Mouse (Mus musculus) bone marrow, adult 2 months (tissue): Measurements from ENCODE around the gene Txndc11. TPM values are rescaled to one million over a fixed set of nuclear protein-coding genes. Genes with fewer than 3 reads are reported as not detected.
A peak's percentile ranks its signal among the peaks of the same experiment; 100 is the strongest.
"Not testable (repeated sequence)": the region's sequence is repeated elsewhere in the genome, so short reads cannot be mapped to it uniquely, and the experiment has no call there.

ENCODE experiments used
- H3K27ac ChIP-seq: fragments of 200-500 bp; 2 replicates; pipeline ENCODE4 v1.5.1; 2012; ENCODE audit warnings: low read depth, mild to moderate bottlenecking, control low read depth, inconsistent platforms, low read length; ENCODE audit not compliant: control insufficient read depth, poor library complexity, insufficient read depth
- H3K4me1 ChIP-seq: fragments of 200-500 bp; 2 replicates; pipeline ENCODE4 v1.6.1; 2011; ENCODE audit warnings: low read length; ENCODE audit not compliant: control insufficient read depth, insufficient read depth
- H3K4me3 ChIP-seq: fragments of 200-500 bp; replicated peaks from 2 replicates; pipeline ENCODE3; 2011; ENCODE audit warnings: mild to moderate bottlenecking, low read depth, low read length, control low read depth; ENCODE audit not compliant: control insufficient read depth
- CTCF ChIP-seq: fragments of 200-500 bp; IDR thresholded peaks from 2 replicates; pipeline ENCODE4 v1.5.1; 2011; ENCODE audit warnings: low read length, control low read depth; ENCODE audit not compliant: control insufficient read depth, insufficient read depth
- POLR2A ChIP-seq: fragments of 200-500 bp; IDR thresholded peaks from 2 replicates; pipeline ENCODE4 v1.6.1; 2011; ENCODE audit warnings: low read depth, mild to moderate bottlenecking, control low read depth, low read length, borderline replicate concordance; ENCODE audit not compliant: control insufficient read depth
- WGBS: fragments of 180-500 bp; shearing (Covaris S2); methylation state at CpG from one replicate; pipeline ENCODE4 v1.1.7; 2018; 5-methylcytosine and 5-hydroxymethylcytosine counted together
- polyA plus RNA-seq: library from polyadenylated mRNA; stranded (reverse); fragments of >200 nt; gene quantifications from 2 replicates; pipeline ENCODE4 v1.2.4, GENCODE M21; 2011; ENCODE audit warnings: low replicate concordance; ENCODE audit not compliant: missing spikeins, insufficient read depth, insufficient read length

Gene Txndc11
- polyA plus RNA-seq, 1 experiment: 18.8 TPM

- Histone ChIP-seq H3K4me3 (no peak overlapping the region), H3K4me1 (peaks cover 1% of the 10 kb centered on the region), H3K27ac (no peak overlapping the region)
- WGBS: 89% methylated on average over 6 of the region's 6 CpGs
- TF ChIP-seq CTCF (no peak), POLR2A (no peak)
Measured at GRCm38 (mm10) chr16:11171679-11172078, 37.2 kb upstream of the Txndc11 start.

GRCm38 (mm10) chr16:11166431-11166830 is 32.0 kb upstream of the Txndc11 start:
- TF ChIP-seq POLR2A: no peak
- 66% methylated on average over 2 of the region's 2 CpGs for WGBS
- Histone ChIP-seq H3K4me3 (no peak overlapping the region), H3K27ac (no peak overlapping the region), H3K4me1 (no peaks in the 10 kb centered on the region; the same call in 1 of the 2 replicates)

GRCm38 (mm10) chr16:11164695-11165255 is 30.3 kb upstream of the Txndc11 start:
- H3K27ac ChIP-seq: no peak overlapping the region
- H3K4me1 ChIP-seq: no peaks in the 10 kb centered on the region
- WGBS: 57% methylated on average over 3 of the region's 3 CpGs
- no peak overlapping the region for H3K4me3 ChIP-seq
- no peak for TF ChIP-seq POLR2A

- H3K4me1 ChIP-seq: not testable (repeated sequence)
Measured at GRCm38 (mm10) chr16:11157721-11158120, 23.3 kb upstream of the Txndc11 start.

GRCm38 (mm10) chr16:11154500-11154899 is 20.1 kb upstream of the Txndc11 start:
- TF ChIP-seq POLR2A: no peak
- no peak for TF ChIP-seq CTCF
- Histone ChIP-seq H3K4me1 (no peaks in the 10 kb centered on the region), H3K27ac (no peak overlapping the region), H3K4me3 (no peak overlapping the region)

More at GRCm38 (mm10) chr16:11157721-11158120, 23.3 kb upstream of the Txndc11 start:
- H3K4me3 ChIP-seq, H3K27ac ChIP-seq: not testable (repeated sequence)
- WGBS: 33% methylated on average over 3 of the region's 3 CpGs

- not testable (repeated sequence) for H3K4me3 ChIP-seq, H3K4me1 ChIP-seq, H3K27ac ChIP-seq
- WGBS: 34% methylated on average over 56 of the region's 56 CpGs
Measured at GRCm38 (mm10) chr16:11143706-11144483, 9.4 kb upstream of the Txndc11 start.

GRCm38 (mm10) chr16:11133476-11134347 is 738 bp downstream of the Txndc11 start:
- WGBS: under 1% methylated on average over 34 of the region's 34 CpGs
- TF ChIP-seq POLR2A (no peak), CTCF (no peak)
- Histone ChIP-seq H3K27ac (peak overlapping the region; percentile 78), H3K4me1 (no peaks in the 10 kb centered on the region; the same call in 1 of the 2 replicates), H3K4me3 (peak overlapping the region; percentile 85)

- no peaks in the 10 kb centered on the region; the same call in 1 of the 2 replicates for H3K4me1 ChIP-seq
- H3K4me3 ChIP-seq: no peak overlapping the region
- TF ChIP-seq POLR2A (no peak), CTCF (no peak)
- H3K27ac ChIP-seq: no peak overlapping the region
- 26% methylated on average over 2 of the region's 2 CpGs for WGBS
Measured at GRCm38 (mm10) chr16:11132839-11133238, 1.6 kb downstream of the Txndc11 start.

- Histone ChIP-seq H3K4me3 (no peak overlapping the region), H3K4me1 (no peaks in the 10 kb centered on the region; the same call in 1 of the 2 replicates), H3K27ac (no peak overlapping the region)
- TF ChIP-seq CTCF (no peak), POLR2A (no peak)
- whole genome bisulfite sequencing: 87% methylated on average over 11 of the region's 11 CpGs
Measured at GRCm38 (mm10) chr16:11128301-11128700, 6.1 kb downstream of the Txndc11 start.
